Mouse (Mus musculus): Measurements from ENCODE around the gene Atl1.

Gene Atl1

GRCm38 (mm10) chr12:69884053-69884452 lies 8.4 kb upstream of the Atl1 start:
- DNase-seq (ENCODE audit: low spot score), result no peak

GRCm38 (mm10) chr12:69885170-69885923 lies 7.1 kb upstream of the Atl1 start:
- DNase-seq (ENCODE audit: low spot score), result no peak

GRCm38 (mm10) chr12:69887776-69888175 lies 4.6 kb upstream of the Atl1 start:
- no peak for DNase-seq (ENCODE audit: low spot score)

GRCm38 (mm10) chr12:69888345-69888744 lies 4.1 kb upstream of the Atl1 start:
- no peak for DNase-seq (ENCODE audit: low spot score)

GRCm38 (mm10) chr12:69890051-69890450 lies 2.4 kb upstream of the Atl1 start:
- no peak for DNase-seq (ENCODE audit: low spot score)

- no peak for DNase-seq (ENCODE audit: low spot score)
These were observed 1.9 kb upstream of the Atl1 start for GRCm38 (mm10) chr12:69890476-69890875.

- no peak for DNase-seq (ENCODE audit: low spot score)
These were observed 693 bp upstream of the Atl1 start for GRCm38 (mm10) chr12:69891721-69892120.

- DNase-seq (ENCODE audit: low spot score), result no peak
These were observed 1.5 kb downstream of the Atl1 start for GRCm38 (mm10) chr12:69893927-69894326.

- no peak for DNase-seq (ENCODE audit: low spot score)
These were observed 2.6 kb downstream of the Atl1 start for GRCm38 (mm10) chr12:69895046-69895445.

GRCm38 (mm10) chr12:69898119-69898518 lies 5.7 kb downstream of the Atl1 start:
- DNase-seq (ENCODE audit: low spot score), result no peak

- no peak for DNase-seq (ENCODE audit: low spot score)
These were observed 12.6 kb downstream of the Atl1 start for GRCm38 (mm10) chr12:69904991-69905390.

- no peak for DNase-seq (ENCODE audit: low spot score)
These were observed 15.5 kb downstream of the Atl1 start for GRCm38 (mm10) chr12:69907667-69908510.

GRCm38 (mm10) chr12:69908511-69908900 lies 16.1 kb downstream of the Atl1 start:
- DNase-seq (ENCODE audit: low spot score), result no peak

- no peak for DNase-seq (ENCODE audit: low spot score)
These were observed 19.5 kb downstream of the Atl1 start for GRCm38 (mm10) chr12:69911906-69912305.

GRCm38 (mm10) chr12:69912737-69913136 lies 20.3 kb downstream of the Atl1 start:
- no peak for DNase-seq (ENCODE audit: low spot score)

GRCm38 (mm10) chr12:69917870-69918269 lies 25.5 kb downstream of the Atl1 start:
- DNase-seq (ENCODE audit: low spot score), result no peak

GRCm38 (mm10) chr12:69922099-69922498 lies 29.7 kb downstream of the Atl1 start:
- no peak for DNase-seq (ENCODE audit: low spot score)

- DNase-seq (ENCODE audit: low spot score), result no peak
These were observed 30.7 kb downstream of the Atl1 start for GRCm38 (mm10) chr12:69923128-69923527.

GRCm38 (mm10) chr12:69923603-69924002 lies 31.2 kb downstream of the Atl1 start:
- no peak for DNase-seq (ENCODE audit: low spot score)

GRCm38 (mm10) chr12:69924012-69924411 lies 31.6 kb downstream of the Atl1 start:
- DNase-seq (ENCODE audit: low spot score), result no peak

- DNase-seq (ENCODE audit: low spot score), result no peak
These were observed 34.3 kb downstream of the Atl1 start for GRCm38 (mm10) chr12:69926716-69927115.

- no peak for DNase-seq (ENCODE audit: low spot score)
These were observed 45.3 kb downstream of the Atl1 start for GRCm38 (mm10) chr12:69937731-69938130.

- no peak for DNase-seq (ENCODE audit: low spot score)
These were observed 46.9 kb downstream of the Atl1 start for GRCm38 (mm10) chr12:69939291-69939690.

Data from ovary, adult 18-20 months (tissue).